ENCODE assay signal across 11 mouse cellular contexts in genomic region chr14:120480927-120481326, GRCm38 (mm10). TPM values are rescaled to one million over a fixed set of nuclear protein-coding genes. Genes with fewer than 3 reads are reported as not detected.
DNase-seq lines count a peak whose midpoint lies in the region; ATAC-seq lines count a peak whose summit lies in the region.
"Had no signal": no experiment of that assay in that cellular context is flagged by ENCODE, and none has a peak within 500 bp of the region (broad histone marks: within the 10 kb centered on the region; RNA-seq: fewer than 3 reads in every experiment).

No protein-coding gene starts in this region.

- peak overlapping the region; percentile 17; the same call in 1 of the 2 replicates for H3K4me2 ChIP-seq in forebrain, embryonic 14.5 days (ENCODE audit: low read length)
- H3K4me2 ChIP-seq in forebrain, embryonic 12.5 days, result no peak overlapping the region
- H3K4me2 ChIP-seq in hindbrain, embryonic 15.5 days, result peak overlapping the region; percentile 61
- no peak overlapping the region for H3K4me2 ChIP-seq in hindbrain, embryonic 11.5 days (replicated peaks; ENCODE audit: low read depth, low read length)
- H3K4me2 ChIP-seq in stomach, embryonic 15.5 days, result peak overlapping the region; percentile 11; the same call in 1 of the 2 replicates

- 96% methylated on average over 4 of the region's 4 CpGs for WGBS in forebrain, embryonic 14.5 days
- 93% methylated on average over 4 of the region's 4 CpGs for WGBS in forebrain, embryonic 12.5 days
- 94% methylated on average over 4 of the region's 4 CpGs for WGBS in hindbrain, embryonic 15.5 days
- 98% methylated on average over 4 of the region's 4 CpGs for WGBS in hindbrain, embryonic 11.5 days
- 90% methylated on average over 4 of the region's 4 CpGs for WGBS in stomach, embryonic 15.5 days

- H3K9ac ChIP-seq in forebrain, embryonic 14.5 days (ENCODE audit: low read length), result no peak overlapping the region
- H3K9ac ChIP-seq in forebrain, embryonic 12.5 days, result no peak overlapping the region
- no peak overlapping the region for H3K9ac ChIP-seq in hindbrain, embryonic 15.5 days
- H3K9ac ChIP-seq in hindbrain, embryonic 11.5 days (ENCODE audit: low read depth, low read length), result no peak overlapping the region
- H3K9ac ChIP-seq in stomach, embryonic 15.5 days, result no peak overlapping the region

- peaks cover 19% of the 10 kb centered on the region for H3K4me1 ChIP-seq in forebrain, embryonic 14.5 days (ENCODE audit: control insufficient read depth, insufficient read depth, low read length)
- H3K4me1 ChIP-seq in forebrain, embryonic 12.5 days, result peaks cover 22% of the 10 kb centered on the region
- H3K4me1 ChIP-seq in hindbrain, embryonic 15.5 days (replicated peaks), result peaks cover 35% of the 10 kb centered on the region
- no peaks in the 10 kb centered on the region for H3K4me1 ChIP-seq in hindbrain, embryonic 11.5 days (replicated peaks; ENCODE audit: control insufficient read depth, insufficient read depth, low read length)
- H3K4me1 ChIP-seq in megakaryocyte, embryonic 14.5 days, result peaks cover 67% of the 10 kb centered on the region
- no peaks in the 10 kb centered on the region for H3K4me1 ChIP-seq in stomach, embryonic 15.5 days

- no peaks in the 10 kb centered on the region for H3K9me3 ChIP-seq in forebrain, embryonic 14.5 days (replicated peaks; ENCODE audit: control insufficient read depth, low read length)
- H3K9me3 ChIP-seq in forebrain, embryonic 12.5 days, result no peaks in the 10 kb centered on the region
- no peaks in the 10 kb centered on the region for H3K9me3 ChIP-seq in hindbrain, embryonic 15.5 days
- H3K9me3 ChIP-seq in hindbrain, embryonic 11.5 days (ENCODE audit: control insufficient read depth, low read length), result no peaks in the 10 kb centered on the region
- H3K9me3 ChIP-seq in megakaryocyte, embryonic 14.5 days, result peaks cover 5% of the 10 kb centered on the region; the same call in 1 of the 2 replicates
- H3K9me3 ChIP-seq in stomach, embryonic 15.5 days, result no peaks in the 10 kb centered on the region

- H3K4me3 ChIP-seq in forebrain, embryonic 14.5 days (ENCODE audit: low read depth, low read length), result no peak overlapping the region
- no peak overlapping the region for H3K4me3 ChIP-seq in forebrain, embryonic 12.5 days (replicated peaks)
- no peak overlapping the region for H3K4me3 ChIP-seq in hindbrain, embryonic 15.5 days
- no peak overlapping the region for H3K4me3 ChIP-seq in hindbrain, embryonic 11.5 days (ENCODE audit: low read depth, low read length)
- peak overlapping the region; percentile 88 for H3K4me3 ChIP-seq in megakaryocyte, embryonic 14.5 days (replicated peaks)
- no peak overlapping the region for H3K4me3 ChIP-seq in stomach, embryonic 15.5 days (replicated peaks)

- H3K27ac ChIP-seq in forebrain, embryonic 14.5 days (ENCODE audit: low read depth, low read length), result no peak overlapping the region
- no peak overlapping the region for H3K27ac ChIP-seq in forebrain, embryonic 12.5 days
- no peak overlapping the region for H3K27ac ChIP-seq in hindbrain, embryonic 15.5 days (replicated peaks)
- no peak overlapping the region for H3K27ac ChIP-seq in hindbrain, embryonic 11.5 days (ENCODE audit: low read depth, low read length)
- H3K27ac ChIP-seq in stomach, embryonic 15.5 days, result no peak overlapping the region

- peaks cover 8% of the 10 kb centered on the region; the same call in 1 of the 2 replicates for H3K36me3 ChIP-seq in forebrain, embryonic 14.5 days (ENCODE audit: control insufficient read depth, insufficient read depth, low read length)
- H3K36me3 ChIP-seq in forebrain, embryonic 12.5 days (replicated peaks), result peaks cover 9% of the 10 kb centered on the region; the same call in 1 of the 2 replicates
- no peaks in the 10 kb centered on the region for H3K36me3 ChIP-seq in hindbrain, embryonic 15.5 days
- H3K36me3 ChIP-seq in hindbrain, embryonic 11.5 days (ENCODE audit: control insufficient read depth, insufficient read depth, low read length), result no peaks in the 10 kb centered on the region
- peaks cover 53% of the 10 kb centered on the region for H3K36me3 ChIP-seq in megakaryocyte, embryonic 14.5 days (replicated peaks; ENCODE audit: low read length)
- H3K36me3 ChIP-seq in stomach, embryonic 15.5 days, result no peaks in the 10 kb centered on the region

- no peak for ATAC-seq in forebrain, embryonic 14.5 days
- no peak for ATAC-seq in forebrain, embryonic 12.5 days (ENCODE audit: low FRiP score)
- no peak for ATAC-seq in hindbrain, embryonic 15.5 days (ENCODE audit: low FRiP score, low read depth)
- ATAC-seq in hindbrain, embryonic 11.5 days (ENCODE audit: low FRiP score), result no peak
- ATAC-seq in megakaryocyte, adult 5-6 weeks (ENCODE audit: poor library complexity, severe bottlenecking), result no peak
- no peak for ATAC-seq in stomach, embryonic 15.5 days (ENCODE audit: insufficient read depth, low FRiP score, low read depth)

- H3K27me3 ChIP-seq in forebrain, embryonic 14.5 days (replicated peaks; ENCODE audit: control insufficient read depth, insufficient read depth, low read length), result no peaks in the 10 kb centered on the region
- H3K27me3 ChIP-seq in forebrain, embryonic 12.5 days, result no peaks in the 10 kb centered on the region
- no peaks in the 10 kb centered on the region for H3K27me3 ChIP-seq in hindbrain, embryonic 15.5 days
- no peaks in the 10 kb centered on the region for H3K27me3 ChIP-seq in hindbrain, embryonic 11.5 days (ENCODE audit: control insufficient read depth, insufficient read depth, low read length)
- no peaks in the 10 kb centered on the region for H3K27me3 ChIP-seq in megakaryocyte, embryonic 14.5 days (replicated peaks)
- no peaks in the 10 kb centered on the region for H3K27me3 ChIP-seq in stomach, embryonic 15.5 days (replicated peaks)

- no peak for DNase-seq in forebrain, embryonic 14.5 days (ENCODE audit: low spot score)
- no peak for DNase-seq in hindbrain, embryonic 11.5 days (ENCODE audit: low spot score)
- no peak for DNase-seq in kidney, adult 8-10 months
- DNase-seq: cerebellum, postnatal 10 days; gastrocnemius, postnatal 10 days; kidney, adult 11 months had no signal

RNA-seq across cellular contexts. Expression of gene Rap2a, which starts 2.7 kb away (rescaled TPM):
- 11.7 and 15.7 TPM in 2 replicates for polyA plus RNA-seq in forebrain, embryonic 14.5 days (2014; fragmentation: Nextera tagmentation; extraction: Ambion mirVana)
- polyA plus RNA-seq in forebrain, embryonic 12.5 days (2016; fragmentation: Nextera tagmentation; extraction: Ambion mirVana), result 16.5 and 21.4 TPM in 2 replicates
- polyA plus RNA-seq in hindbrain, embryonic 15.5 days (2015; fragmentation: Nextera tagmentation; extraction: Ambion mirVana), result 24.6 and 25.7 TPM in 2 replicates
- 19.2 and 20.1 TPM in 2 replicates for polyA plus RNA-seq in hindbrain, embryonic 11.5 days (2014; fragmentation: Nextera tagmentation; extraction: Ambion mirVana)
- 4.3 and 19.1 TPM in 2 replicates for polyA plus RNA-seq in megakaryocyte, embryonic 14.5 days (2012; ENCODE audit: insufficient read depth, low replicate concordance)
- total RNA-seq in megakaryocyte, adult 5-6 weeks (2015), result 33.0 and 37.6 TPM in 2 replicates
- total RNA-seq in megakaryocyte, adult 5-6 weeks (2017), result 23.4 and 24.0 TPM in 2 replicates
- polyA plus RNA-seq in stomach, embryonic 15.5 days (2015; fragmentation: Nextera tagmentation; extraction: Ambion mirVana), result 21.0 and 22.3 TPM in 2 replicates

Comparison
In these comparisons a context has a peak if more than half of its experiments do, and no peak if none do; other contexts are left out.
1. H3K4me2 ChIP-seq: peak in forebrain, embryonic 14.5 days (single experiment), hindbrain, embryonic 15.5 days (single experiment) and stomach, embryonic 15.5 days (single experiment); none in forebrain, embryonic 12.5 days (single experiment) and hindbrain, embryonic 11.5 days (single experiment).